Mouse (Mus musculus) heart, adult 2 months (tissue): ENCODE results near the gene Epo. TPM values are rescaled to one million over a fixed set of nuclear protein-coding genes. Genes with fewer than 3 reads are reported as not detected.

Experiments used
- DNase-seq, 2 experiments: peaks; one replicate each; pipeline ENCODE4 v3.0.0; 2021
- H3K27ac ChIP-seq: fragments of 200-600 bp; 2 replicates; pipeline ENCODE4 v1.8.1; 2022
- H3K27me3 ChIP-seq: fragments of 200-500 bp; 2 replicates; pipeline ENCODE4 v1.6.1; 2012; ENCODE audit warnings: mild to moderate bottlenecking, low read length, inconsistent platforms, mixed read lengths; ENCODE audit not compliant: control insufficient read depth, insufficient read depth
- H3K36me3 ChIP-seq: fragments of 200-500 bp; 2 replicates; pipeline ENCODE4 v1.6.1; 2012; ENCODE audit warnings: low read length, inconsistent platforms; ENCODE audit not compliant: control insufficient read depth, insufficient read depth
- H3K4me1 ChIP-seq: fragments of 200-500 bp; 2 replicates; pipeline ENCODE4 v1.6.1; 2011; ENCODE audit warnings: low read length; ENCODE audit not compliant: control insufficient read depth, insufficient read depth
- H3K4me3 ChIP-seq: fragments of 200-600 bp; 2 replicates; pipeline ENCODE4 v1.8.1; 2022
- H3K79me2 ChIP-seq: fragments of 200-500 bp; replicated peaks from 2 replicates; pipeline ENCODE4 v1.6.1; 2012; ENCODE audit warnings: mild to moderate bottlenecking, inconsistent platforms, low read length, moderate library complexity, mixed read lengths; ENCODE audit not compliant: control insufficient read depth, insufficient read depth
- H3K9ac ChIP-seq: fragments of 200-500 bp; 2 replicates; pipeline ENCODE4 v1.6.1; 2012; ENCODE audit warnings: low read depth, mild to moderate bottlenecking, control low read depth, inconsistent platforms, low read length, mixed read lengths
- CTCF ChIP-seq: fragments of 200-600 bp; IDR thresholded peaks from 2 replicates; pipeline ENCODE4 v1.8.1; 2022; ENCODE audit warnings: antibody characterized with exemption, mild to moderate bottlenecking, moderate library complexity
- EP300 ChIP-seq: fragments of 200-500 bp; IDR thresholded peaks from 2 replicates; pipeline ENCODE4 v1.6.1; 2011; ENCODE audit warnings: low read depth, low read length, control low read depth; ENCODE audit not compliant: insufficient read depth
- POLR2A ChIP-seq: fragments of 200-500 bp; IDR thresholded peaks from 2 replicates; pipeline ENCODE4 v1.6.1; 2011; ENCODE audit warnings: mild to moderate bottlenecking, low read depth, low read length, control low read depth; ENCODE audit not compliant: insufficient read depth
- WGBS: fragments of 180-500 bp; shearing (Covaris S2); methylation state at CpG from one replicate; pipeline ENCODE4 v1.1.7; 2018; 5-methylcytosine and 5-hydroxymethylcytosine counted together
- intact Hi-C: fragments of 180-260 bp; cut with DNase I; formaldehyde crosslinking; loops from one replicate; pipeline ENCODE4 v1.15.1; 2025
- polyA plus RNA-seq: library from polyadenylated mRNA; depleted of rRNA; stranded (reverse); fragments of >200 nt; gene quantifications from 2 replicates; pipeline ENCODE4 v1.2.3, GENCODE M21; 2012
- total RNA-seq, 2 experiments: library from RNA; stranded (reverse); gene quantifications; 2 replicates each; pipeline ENCODE4 v1.2.3; 2021

The Epo gene
- total and polyA plus RNA-seq, 3 experiments: not detected

DNA sequence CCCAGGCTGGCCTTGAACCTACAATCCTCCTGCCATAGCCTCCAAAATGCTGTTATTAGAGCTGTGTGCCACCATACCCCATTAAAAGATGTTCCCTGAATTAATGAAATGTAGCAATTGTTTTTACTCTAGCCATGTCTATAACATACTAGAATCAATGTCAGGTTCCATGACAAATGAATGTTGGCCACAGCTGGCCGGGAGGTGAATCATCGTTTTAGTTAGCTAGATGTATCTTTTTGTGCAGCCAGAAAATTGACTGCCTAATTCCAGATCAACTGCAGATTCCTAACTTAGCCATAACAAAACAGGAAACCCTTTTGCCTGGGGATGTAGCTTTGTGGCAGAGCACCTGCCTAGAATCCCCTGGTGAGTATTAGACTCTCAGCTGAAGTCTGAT lies 16.8 kb upstream of the Epo start:
- intact Hi-C loops: no loop called here

DNA sequence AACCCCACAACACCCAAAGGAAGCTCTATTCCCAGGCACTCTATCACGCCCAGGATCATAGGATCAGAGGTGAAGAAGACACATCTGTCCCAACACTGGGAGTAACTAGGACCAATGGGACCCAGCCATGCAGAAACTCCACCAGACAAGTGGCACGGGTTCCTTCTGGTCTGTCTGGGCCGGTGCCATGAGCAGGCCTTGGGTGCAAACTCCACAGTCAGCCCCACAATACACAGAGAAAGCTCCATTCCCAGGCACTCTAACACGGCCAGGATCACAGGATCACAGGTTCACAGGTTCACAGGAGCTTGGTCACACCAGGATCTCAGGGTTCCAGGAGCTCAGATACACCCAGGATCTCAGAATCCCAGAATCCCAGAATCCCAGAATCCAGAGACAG lies 12.6 kb upstream of the Epo start:
- H3K9ac ChIP-seq: no peak overlapping the region
- intact Hi-C loops: no loop called here
- WGBS: 72% methylated on average over 4 of the region's 4 CpGs

More for the DNA sequence above, 16.8 kb upstream of the Epo start:
- H3K27ac ChIP-seq: no peak overlapping the region
- 70% methylated on average over 2 of the region's 2 CpGs for WGBS
- H3K36me3 ChIP-seq: no peaks in the 10 kb centered on the region
- no peak overlapping the region for H3K9ac ChIP-seq
- DNase-seq: no peak
- H3K4me1 ChIP-seq: no peaks in the 10 kb centered on the region
- TF ChIP-seq POLR2A (no peak), CTCF (no peak), EP300 (no peak)
- peaks cover 8% of the 10 kb centered on the region for H3K27me3 ChIP-seq
- no peaks in the 10 kb centered on the region for H3K79me2 ChIP-seq
- H3K4me3 ChIP-seq: no peak overlapping the region

DNA sequence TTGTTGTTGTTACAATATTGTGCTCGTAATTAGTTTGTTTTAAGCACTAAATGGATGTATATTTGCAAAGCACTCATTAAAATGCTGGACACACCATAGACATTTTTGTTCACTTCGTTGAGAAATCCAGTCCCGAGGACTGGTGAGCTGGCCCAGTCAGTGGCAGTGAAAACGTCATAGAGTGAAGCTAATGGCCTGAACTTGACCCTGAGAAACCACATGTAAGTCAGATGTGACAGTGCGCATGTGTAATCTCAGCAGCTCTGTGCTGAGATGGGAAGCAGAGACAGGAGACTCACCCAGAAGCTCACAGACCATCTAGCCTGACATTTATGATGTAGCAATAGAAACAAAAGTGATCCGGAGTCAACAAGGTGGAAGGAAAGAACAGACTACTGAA lies 11.9 kb upstream of the Epo start:
- Histone ChIP-seq H3K4me3 (no peak overlapping the region), H3K27ac (no peak overlapping the region), H3K4me1 (peaks cover 2% of the 10 kb centered on the region), H3K36me3 (no peaks in the 10 kb centered on the region), H3K79me2 (no peaks in the 10 kb centered on the region), H3K9ac (no peak overlapping the region), H3K27me3 (no peaks in the 10 kb centered on the region)
- intact Hi-C loops: no loop called here
- no peak for TF ChIP-seq EP300
- no peak for TF ChIP-seq POLR2A
- TF ChIP-seq CTCF: no peak
- no peak for DNase-seq
- WGBS: 63% methylated on average over 6 of the region's 6 CpGs

More for the DNA sequence above, 12.6 kb upstream of the Epo start:
- H3K27me3 ChIP-seq: no peaks in the 10 kb centered on the region
- H3K79me2 ChIP-seq: no peaks in the 10 kb centered on the region
- no peak overlapping the region for H3K27ac ChIP-seq
- no peaks in the 10 kb centered on the region for H3K36me3 ChIP-seq
- TF ChIP-seq CTCF: no peak
- no peak for DNase-seq
- no peak overlapping the region for H3K4me3 ChIP-seq
- H3K4me1 ChIP-seq: peaks cover 2% of the 10 kb centered on the region

DNA sequence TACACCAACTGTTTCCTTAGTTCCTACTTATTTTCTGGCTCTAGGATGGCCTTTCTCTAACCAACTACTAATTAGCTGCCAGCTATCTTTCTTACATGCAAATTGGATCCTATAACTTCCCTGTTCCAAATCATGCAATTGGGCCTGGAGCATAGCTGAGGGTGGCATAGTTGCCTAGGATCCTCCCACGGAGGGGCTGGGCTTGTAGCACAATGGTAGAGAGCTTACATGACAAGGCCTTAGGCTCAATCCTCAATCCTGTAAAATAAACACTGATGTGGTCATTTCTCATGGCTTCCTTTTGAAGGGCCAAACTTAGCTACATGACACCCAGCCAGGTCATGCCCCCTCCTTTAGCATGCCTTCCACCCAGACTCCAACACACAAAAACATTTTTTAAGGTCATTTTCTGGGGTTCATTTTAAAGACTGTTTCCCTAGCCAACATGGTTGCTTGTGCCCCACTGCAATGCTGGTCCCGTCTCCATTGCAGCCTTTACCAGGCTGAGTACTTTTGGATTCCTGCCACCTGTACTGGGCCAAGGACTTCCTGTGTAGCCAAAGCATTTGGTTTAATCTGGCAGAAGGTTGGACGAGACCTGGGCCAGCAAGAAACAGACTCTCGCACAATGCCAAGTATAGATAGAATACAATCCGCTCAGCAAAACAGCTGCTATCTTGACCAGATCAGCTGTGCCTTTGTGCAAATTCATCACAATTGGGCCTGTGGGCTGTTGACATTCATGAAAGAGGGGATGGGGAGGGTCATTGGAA lies 8.9 kb upstream of the Epo start:
- WGBS: 34% methylated on average over 5 of the region's 5 CpGs

DNA sequence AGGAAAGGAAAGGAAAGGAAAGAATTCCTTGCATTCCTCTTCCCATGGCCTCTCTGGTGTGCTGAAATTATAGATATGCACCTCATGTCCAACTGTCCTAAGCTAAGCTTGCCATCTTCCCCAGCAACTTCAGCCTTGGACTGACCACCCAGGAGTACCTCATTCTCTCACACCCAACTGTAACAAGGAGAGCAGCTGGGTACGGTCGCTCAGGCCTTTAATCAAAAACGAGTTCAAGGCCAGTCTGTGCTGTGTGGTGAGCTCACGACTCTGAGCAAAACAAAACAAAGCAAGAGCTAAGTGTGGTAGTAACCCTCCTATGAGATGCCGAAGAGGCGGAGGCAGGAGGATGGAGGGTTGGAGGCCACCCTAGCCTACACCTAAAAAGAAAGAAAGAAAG lies 7.9 kb upstream of the Epo start:
- H3K79me2 ChIP-seq: no peaks in the 10 kb centered on the region
- WGBS: 69% methylated on average over 6 of the region's 6 CpGs
- intact Hi-C loops: no loop called here

More for the DNA sequence above, 8.9 kb upstream of the Epo start:
- H3K27ac ChIP-seq: no peak overlapping the region
- H3K4me3 ChIP-seq: no peak overlapping the region
- no peak for TF ChIP-seq POLR2A
- TF ChIP-seq CTCF: no peak
- no peak for TF ChIP-seq EP300
- peaks cover 2% of the 10 kb centered on the region for H3K4me1 ChIP-seq
- H3K9ac ChIP-seq: no peak overlapping the region
- intact Hi-C loops: no loop called here
- DNase-seq: no peak
- no peaks in the 10 kb centered on the region for H3K27me3 ChIP-seq
- H3K36me3 ChIP-seq: no peaks in the 10 kb centered on the region
- no peaks in the 10 kb centered on the region for H3K79me2 ChIP-seq

DNA sequence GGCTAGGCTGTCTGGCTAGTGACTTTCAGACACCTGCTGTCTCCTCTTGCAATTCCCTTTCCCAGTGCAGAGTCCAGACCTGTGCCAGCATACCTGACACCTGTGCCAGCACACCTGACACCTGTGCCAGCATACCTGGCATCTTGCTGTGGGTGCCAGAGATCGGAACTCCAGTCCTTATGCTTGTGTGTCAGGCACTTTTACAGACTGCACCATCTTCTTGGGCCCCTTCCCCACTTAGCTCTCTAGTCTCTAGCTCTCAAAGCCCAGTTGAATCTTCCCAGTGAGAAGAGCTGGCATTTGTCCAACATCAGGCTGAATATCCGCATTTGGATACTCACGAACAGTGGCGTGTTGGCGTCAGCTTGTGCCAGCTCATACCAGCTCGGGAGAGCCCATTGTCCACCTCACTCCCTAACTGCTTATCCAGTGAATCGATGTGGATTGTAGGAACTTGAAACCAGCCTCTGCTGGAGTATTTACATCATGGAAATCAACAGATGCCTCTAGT lies 6.3 kb upstream of the Epo start:
- no peak for DNase-seq
- peaks cover 2% of the 10 kb centered on the region for H3K4me1 ChIP-seq
- no peak overlapping the region for H3K27ac ChIP-seq
- no peaks in the 10 kb centered on the region for H3K36me3 ChIP-seq
- intact Hi-C loops: no loop called here
- H3K79me2 ChIP-seq: no peaks in the 10 kb centered on the region
- TF ChIP-seq POLR2A (no peak), CTCF (no peak), EP300 (no peak)
- H3K9ac ChIP-seq: no peak overlapping the region
- no peak overlapping the region for H3K4me3 ChIP-seq
- 26% methylated on average over 7 of the region's 7 CpGs for WGBS
- no peaks in the 10 kb centered on the region for H3K27me3 ChIP-seq

More for the DNA sequence above, 7.9 kb upstream of the Epo start:
- Histone ChIP-seq H3K4me3 (no peak overlapping the region), H3K36me3 (no peaks in the 10 kb centered on the region), H3K27ac (no peak overlapping the region), H3K9ac (no peak overlapping the region), H3K27me3 (no peaks in the 10 kb centered on the region), H3K4me1 (peaks cover 2% of the 10 kb centered on the region)
- TF ChIP-seq POLR2A (no peak), EP300 (no peak), CTCF (no peak)
- no peak for DNase-seq
